Mouse (Mus musculus) spleen, postnatal 4 days (tissue): ENCODE measurements around the gene Ublcp1.

Experiments
- DNase-seq, 2 experiments: peaks; one replicate each; pipeline ENCODE4 v3.0.0; 2022; ENCODE audit warnings: low spot score in 2 of 2

The Ublcp1 gene

DNA sequence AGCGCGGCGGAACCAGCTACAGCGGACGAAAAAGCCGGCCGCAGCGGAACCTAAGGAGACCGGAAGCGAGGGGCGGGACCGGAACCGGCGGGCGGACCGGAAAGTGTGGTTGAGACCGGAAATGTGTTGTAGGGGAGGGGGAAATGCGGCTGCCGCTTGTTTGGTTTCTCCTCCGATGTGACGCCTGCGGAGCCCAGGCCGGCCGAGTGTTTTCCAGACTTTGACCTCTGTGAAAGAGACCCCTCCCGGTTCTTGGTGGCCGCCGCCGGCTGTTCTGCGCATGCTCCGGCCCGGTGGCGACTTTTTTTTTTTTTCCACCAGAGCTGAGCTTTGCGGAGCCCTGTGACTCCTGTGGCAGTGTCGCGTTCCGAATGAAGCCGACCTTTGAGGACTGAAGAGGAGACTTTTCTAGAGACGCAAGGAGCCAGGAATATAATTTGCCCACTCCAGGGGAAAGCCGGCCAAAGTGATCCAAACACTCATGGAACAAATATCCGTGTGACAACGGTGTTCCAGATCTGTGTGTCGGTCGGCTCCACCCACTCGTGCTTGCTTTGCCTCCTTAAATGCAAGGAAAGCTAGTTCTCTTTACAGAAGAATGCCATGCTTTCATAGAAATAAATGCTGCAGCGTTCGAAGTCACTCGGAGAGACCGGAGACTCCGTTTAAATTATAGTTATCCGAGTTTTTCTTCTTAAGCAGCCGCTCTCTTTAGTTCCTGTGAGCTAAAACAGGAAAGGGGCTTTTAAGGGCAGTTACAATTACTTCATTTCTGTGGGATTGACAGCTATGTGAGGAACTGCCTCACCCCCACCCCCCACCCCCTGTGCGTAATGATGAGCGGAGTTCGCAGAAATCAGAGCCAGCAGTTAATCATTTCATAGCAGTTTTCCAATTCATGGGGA lies at the start of gene Ublcp1:
Gene Ublcp1, minus strand, starts transcription at position 67 of the 905 bp plus-strand sequence.
- DNase-seq = peak; percentile 94 to 97

- DNase-seq = peak; percentile 44 to 77
Measured at GRCm38 (mm10) chr11:44519096-44519949, 49.0 kb upstream of the Ublcp1 start.

DNA sequence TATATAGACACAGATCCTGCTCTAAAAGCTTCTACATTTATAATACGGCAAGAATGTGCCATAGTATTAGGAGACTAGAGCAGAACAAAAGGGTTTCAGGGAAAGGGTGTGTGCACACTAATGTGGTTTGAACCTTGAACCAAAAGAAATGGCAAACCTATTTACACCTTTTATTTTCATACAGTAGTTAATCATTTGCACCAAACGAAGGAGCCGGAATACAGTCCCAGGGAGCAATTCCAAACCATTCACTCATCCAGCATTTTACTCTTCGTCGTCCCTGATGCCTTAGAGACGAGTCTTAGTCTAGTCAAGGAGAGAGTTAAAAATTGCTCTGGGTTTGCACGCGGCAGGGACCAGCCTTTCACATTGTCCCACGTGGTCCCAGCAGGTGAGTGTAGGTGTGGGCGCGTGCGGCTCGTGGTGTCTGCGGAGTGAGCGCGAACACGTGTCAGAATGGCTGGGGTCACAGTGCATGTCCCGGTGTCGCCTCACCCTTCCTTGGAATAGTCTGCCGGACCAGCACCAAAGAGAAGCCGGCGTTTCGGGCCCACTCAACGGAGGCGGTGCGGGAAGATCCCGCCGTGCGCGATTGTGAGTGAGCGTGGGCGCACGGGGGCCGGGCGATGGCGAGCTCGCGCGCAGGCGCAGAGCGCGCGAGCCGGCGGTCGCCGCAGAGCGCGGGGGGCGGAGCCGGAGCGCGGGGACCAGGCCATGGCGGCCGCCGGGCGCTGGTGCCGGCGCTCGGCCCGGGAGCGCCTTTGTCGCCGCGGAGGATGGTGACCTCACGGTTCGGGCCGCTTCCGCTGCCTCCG lies 48.2 kb upstream of the Ublcp1 start, which contains the start of gene Rnf145:
Gene Rnf145, plus strand, starts transcription at position 684 of the 815 bp plus-strand sequence.
- peak; percentile 74 to 88 for DNase-seq

- DNase-seq = no peak
Measured at GRCm38 (mm10) chr11:44517561-44518280, 47.4 kb upstream of the Ublcp1 start.

DNA sequence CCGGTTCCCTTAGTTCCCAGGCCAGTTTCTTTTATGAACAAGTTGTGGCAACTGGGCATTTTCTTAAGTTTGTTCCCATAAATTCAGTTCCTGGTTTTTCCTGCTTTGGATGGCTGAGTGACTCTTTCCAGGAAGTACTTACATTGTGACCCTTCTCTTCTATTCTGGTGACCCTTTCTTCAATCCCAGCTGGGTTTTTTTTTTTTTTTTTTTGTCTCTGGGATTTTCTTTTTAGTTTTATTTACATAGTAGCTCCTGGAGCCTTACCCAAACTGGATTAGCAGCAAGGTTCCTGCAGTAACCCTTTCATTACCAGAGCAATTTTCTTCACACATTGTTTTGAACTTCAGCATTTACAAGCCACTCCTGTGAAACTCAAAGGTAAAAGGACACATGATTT lies 46.1 kb upstream of the Ublcp1 start:
- no peak for DNase-seq

DNA sequence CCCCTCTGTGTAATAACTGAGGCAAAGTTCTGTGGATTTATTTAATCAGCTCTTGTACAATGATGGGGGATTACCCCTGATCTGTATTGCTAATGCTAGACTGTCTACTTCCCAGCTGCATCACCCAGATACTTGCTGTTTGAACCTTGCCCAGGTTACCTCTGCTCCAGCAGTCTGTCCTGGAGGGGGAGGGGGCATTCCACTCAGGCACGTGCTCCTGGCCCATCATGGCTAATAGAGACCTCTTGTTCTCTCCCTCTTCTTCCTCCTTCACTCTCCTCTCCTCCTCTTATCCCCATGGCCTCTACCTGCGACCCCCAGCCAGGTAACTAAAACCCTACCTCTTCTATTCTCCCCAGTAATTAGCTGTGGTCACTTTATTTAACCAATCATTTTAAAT lies 44.4 kb upstream of the Ublcp1 start:
- peak in 1 of 2 experiments; percentile 12 for DNase-seq

GRCm38 (mm10) chr11:44513026-44513422 lies 42.7 kb upstream of the Ublcp1 start:
- DNase-seq = no peak

DNA sequence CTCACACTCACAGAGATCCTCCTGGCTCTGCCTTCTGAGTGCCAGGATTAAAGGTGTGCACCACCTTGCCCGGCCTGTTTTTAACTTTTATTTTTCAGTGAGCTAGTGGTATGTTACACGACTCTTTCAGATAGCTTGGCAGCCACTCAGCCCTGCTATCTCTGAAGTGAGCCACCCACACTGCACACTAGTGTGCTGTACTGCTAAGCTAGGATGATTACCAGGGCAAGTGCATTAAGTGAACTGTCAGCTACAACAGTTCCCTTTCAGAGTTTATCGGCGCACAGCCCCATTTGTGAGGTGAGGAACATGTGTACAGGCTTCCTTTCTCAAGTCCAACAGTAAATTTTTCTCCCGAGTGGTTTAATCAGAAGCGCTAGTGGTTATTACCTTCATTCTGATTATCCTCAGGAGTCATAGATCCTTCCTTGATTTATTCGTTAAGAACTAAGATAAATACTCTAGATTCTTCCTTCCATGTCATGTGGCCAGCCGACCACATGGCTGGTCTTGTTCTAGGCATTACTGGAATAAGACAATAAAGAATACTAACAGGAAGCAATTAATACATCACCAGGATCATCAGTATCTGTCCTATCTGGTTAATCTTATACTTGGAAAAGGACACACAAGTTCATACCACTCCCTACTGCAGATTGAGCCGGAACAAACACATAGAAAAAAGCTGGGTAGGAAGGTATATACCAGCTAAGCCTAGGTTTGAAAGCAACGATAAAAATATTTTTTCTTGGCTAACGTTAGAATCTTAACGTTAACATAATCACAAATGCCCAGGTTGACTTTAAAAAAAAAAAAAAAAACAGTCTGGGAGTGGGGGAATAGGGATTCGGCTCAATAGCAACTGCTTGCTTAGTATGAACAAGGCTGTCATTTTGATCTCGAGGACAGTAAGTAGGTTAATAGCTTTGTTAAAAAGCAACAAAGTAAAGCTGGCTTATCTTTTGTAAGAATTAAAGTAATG lies 42.0 kb upstream of the Ublcp1 start:
- peak; percentile 72 to 74 for DNase-seq

DNA sequence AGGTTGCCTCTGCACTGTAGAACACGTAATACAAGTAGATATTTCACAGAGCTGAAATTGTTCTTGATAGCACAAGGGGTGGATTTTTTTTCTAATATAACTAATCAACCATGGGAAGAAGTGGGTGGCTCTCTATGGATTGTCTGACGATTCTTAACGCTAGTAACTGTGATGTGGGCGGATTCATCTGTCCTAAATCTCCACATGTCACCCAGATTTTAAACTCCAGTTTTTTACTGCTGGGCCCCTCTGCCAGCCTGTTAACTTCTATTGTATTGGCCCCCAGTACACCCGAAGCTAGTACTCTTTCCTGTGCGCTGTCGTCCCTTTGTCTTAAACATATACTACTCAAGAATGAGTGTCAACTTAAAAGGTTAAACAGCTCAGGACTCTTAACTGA lies 40.1 kb upstream of the Ublcp1 start:
- no peak for DNase-seq

- DNase-seq = no peak
Measured at GRCm38 (mm10) chr11:44509906-44510305, 39.6 kb upstream of the Ublcp1 start.

DNA sequence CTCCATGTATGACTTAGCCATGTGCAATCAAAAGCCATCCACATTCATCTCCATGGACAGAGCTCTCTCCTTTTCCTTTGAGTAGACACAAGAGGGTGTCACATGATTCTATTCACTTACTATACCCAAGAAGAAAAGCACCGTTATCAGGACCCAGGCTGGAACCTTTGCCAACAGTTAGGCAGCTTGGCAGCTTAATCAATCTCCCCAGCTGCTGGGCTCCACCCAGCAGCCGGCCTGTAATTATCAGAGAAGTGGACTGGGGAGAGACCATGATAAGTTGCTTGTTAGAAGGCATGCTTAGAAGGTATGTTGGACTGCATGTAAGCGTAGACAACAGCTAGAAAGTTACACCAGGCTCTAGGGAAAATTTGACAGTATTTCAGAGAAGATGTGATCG lies 38.6 kb upstream of the Ublcp1 start:
- DNase-seq = peak; percentile 76 to 80

- DNase-seq = no peak
Measured at GRCm38 (mm10) chr11:44504761-44505160, 34.5 kb upstream of the Ublcp1 start.

DNA sequence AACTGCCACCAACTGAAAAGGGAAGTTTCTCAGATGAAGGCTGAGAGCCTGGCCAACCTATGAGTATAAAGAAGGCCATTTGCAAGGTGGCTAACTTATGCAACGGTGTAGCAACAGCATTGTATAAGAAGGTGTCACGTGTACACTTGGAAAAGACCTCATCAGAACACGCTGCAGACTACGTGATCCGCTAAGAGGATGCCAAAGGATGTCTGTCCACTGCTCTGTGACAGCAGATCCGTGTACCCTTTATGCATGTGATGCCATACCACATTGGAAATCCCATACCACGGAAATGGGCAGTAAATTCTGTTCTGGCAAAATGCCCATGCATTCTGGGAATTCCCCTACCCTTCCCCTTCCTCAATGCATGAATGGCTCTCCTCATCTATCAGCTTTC lies 33.8 kb upstream of the Ublcp1 start:
- DNase-seq = no peak

DNA sequence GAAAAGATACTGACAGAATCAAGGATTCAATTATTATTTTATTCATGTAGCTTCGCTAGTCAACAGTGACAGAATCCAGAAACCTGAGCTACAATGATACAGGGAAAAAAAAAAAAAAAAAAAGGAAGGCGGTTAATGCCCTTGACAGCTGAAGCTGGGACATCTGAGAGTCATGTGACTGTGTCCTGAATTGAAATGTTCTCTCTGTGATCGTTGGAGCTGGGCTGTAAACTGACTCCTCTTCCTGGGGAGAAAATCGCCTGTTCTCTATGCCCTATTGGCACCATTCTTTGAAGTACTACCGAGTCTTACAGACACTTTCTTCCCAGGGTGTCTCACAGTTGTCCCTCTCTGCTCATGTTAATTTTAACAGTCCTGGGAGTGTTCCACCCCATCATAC lies 32.6 kb upstream of the Ublcp1 start:
- no peak for DNase-seq

DNA sequence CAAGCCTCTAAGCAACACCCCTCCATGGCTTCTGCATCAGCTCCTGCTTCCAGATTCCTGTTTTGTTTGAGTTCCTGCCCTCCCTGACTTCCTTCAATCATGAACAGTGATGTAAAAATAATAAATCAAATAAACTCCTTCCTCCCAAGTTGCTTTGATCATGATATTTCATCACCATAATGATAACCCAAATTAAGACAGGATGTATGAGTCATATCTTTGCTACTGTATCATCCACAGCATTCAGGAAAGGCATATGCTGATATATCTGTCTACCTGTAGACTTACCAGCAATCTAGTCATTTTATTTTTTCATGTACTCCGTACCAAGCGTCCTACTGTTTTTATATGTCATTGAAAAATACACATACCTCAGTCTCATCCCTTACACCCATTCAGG lies 31.2 kb upstream of the Ublcp1 start:
- no peak for DNase-seq

DNA sequence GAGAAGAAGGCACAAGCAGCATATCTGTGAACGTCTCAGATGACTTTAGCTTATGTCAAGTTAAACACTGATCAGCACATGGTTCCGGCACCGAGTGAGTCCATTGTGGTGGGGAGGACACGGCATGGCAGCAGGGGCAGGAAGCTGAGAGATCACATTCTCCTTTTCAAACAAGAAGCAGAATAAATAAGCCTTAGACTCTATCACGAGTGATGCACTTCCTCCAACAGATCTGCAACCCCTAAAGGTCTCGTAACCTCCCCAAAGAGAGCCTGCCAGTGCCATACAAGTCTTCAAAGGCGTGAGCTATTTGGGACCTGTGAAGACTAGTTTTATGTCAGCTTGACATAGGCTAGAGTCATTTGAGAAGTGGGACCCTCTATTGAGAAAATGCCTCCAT lies 30.7 kb upstream of the Ublcp1 start:
- DNase-seq = no peak

GRCm38 (mm10) chr11:44498412-44499272 lies 28.3 kb upstream of the Ublcp1 start:
- DNase-seq = no peak

- DNase-seq = peak in 1 of 2 experiments; percentile 55
Measured at GRCm38 (mm10) chr11:44496217-44496616, 25.9 kb upstream of the Ublcp1 start.
